Mouse (Mus musculus) urinary bladder, postnatal 10 days (tissue): ENCODE measurements around the gene Gipc3.

Source experiments
- DNase-seq: peaks from one replicate; pipeline ENCODE4 v3.0.0; 2022; ENCODE audit warnings: low spot score

The Gipc3 gene

GRCm38 (mm10) chr10:81321436-81321835 is 21.6 kb downstream of the Gipc3 start:
- DNase-seq = no peak

GRCm38 (mm10) chr10:81320550-81321347 is 22.3 kb downstream of the Gipc3 start, which contains the start of gene Cactin:
Cactin (plus strand) TSS chr10:81321103.
- peak; percentile 97 for DNase-seq

- no peak for DNase-seq
Observed at GRCm38 (mm10) chr10:81319741-81320549, 23.1 kb downstream of the Gipc3 start.

- DNase-seq = no peak
Observed at GRCm38 (mm10) chr10:81319330-81319699, 23.8 kb downstream of the Gipc3 start.

- DNase-seq = no peak
Observed at GRCm38 (mm10) chr10:81318589-81319329, 24.3 kb downstream of the Gipc3 start.

- no peak for DNase-seq
Observed at GRCm38 (mm10) chr10:81317273-81317672, 25.8 kb downstream of the Gipc3 start.

- no peak for DNase-seq
Observed at GRCm38 (mm10) chr10:81316338-81317060, 26.6 kb downstream of the Gipc3 start.

GRCm38 (mm10) chr10:81315587-81315986 is 27.5 kb downstream of the Gipc3 start:
- no peak for DNase-seq

GRCm38 (mm10) chr10:81314201-81314600 is 28.9 kb downstream of the Gipc3 start:
- DNase-seq = no peak

- no peak for DNase-seq
Observed at GRCm38 (mm10) chr10:81313581-81313980, 29.5 kb downstream of the Gipc3 start.

GRCm38 (mm10) chr10:81309571-81309970 is 33.5 kb downstream of the Gipc3 start:
- DNase-seq = no peak

- DNase-seq = no peak
Observed at GRCm38 (mm10) chr10:81306837-81307682, 36.0 kb downstream of the Gipc3 start.

- DNase-seq = no peak
Observed at GRCm38 (mm10) chr10:81306173-81306668, 36.8 kb downstream of the Gipc3 start.

- no peak for DNase-seq
Observed at GRCm38 (mm10) chr10:81305663-81306062, 37.4 kb downstream of the Gipc3 start.

GRCm38 (mm10) chr10:81304597-81305238 is 38.3 kb downstream of the Gipc3 start:
- no peak for DNase-seq

GRCm38 (mm10) chr10:81303761-81304160 is 39.3 kb downstream of the Gipc3 start:
- DNase-seq = no peak

GRCm38 (mm10) chr10:81303258-81303657 is 39.8 kb downstream of the Gipc3 start:
- DNase-seq = no peak

- DNase-seq = no peak
Observed at GRCm38 (mm10) chr10:81302781-81303218, 40.3 kb downstream of the Gipc3 start.

GRCm38 (mm10) chr10:81302288-81302687 is 40.8 kb downstream of the Gipc3 start:
- DNase-seq = no peak

GRCm38 (mm10) chr10:81301321-81301720 is 41.7 kb downstream of the Gipc3 start:
- DNase-seq = no peak
